Mouse (Mus musculus) left cerebral cortex, adult 6 months (tissue): ENCODE results near the gene Lhx8. TPM values are rescaled to one million over a fixed set of nuclear protein-coding genes. Genes with fewer than 3 reads are reported as not detected.

Experiments
- long read RNA-seq, 2 experiments: library from polyadenylated mRNA; unstranded; transcript quantifications; one replicate each; pipeline ENCODE4 v2.0.0; 2019 to 2020
- polyA plus RNA-seq: library from polyadenylated mRNA; unstranded; fragments of <200 nt; fragmentation: Nextera tagmentation; gene quantifications from 2 replicates; pipeline ENCODE4 v1.2.3, GENCODE M21; 2021

Gene Lhx8
- 0.65 and 0.99 TPM in 2 replicates for polyA plus RNA-seq
- long read RNA-seq, experiment 1, transcript Lhx8-201 (9 exons, 2,076 nt) = major isoform, 7 of 25 reads
- long read RNA-seq, experiment 1, partial matches to known transcripts = 9 of 25 reads
- long read RNA-seq, experiment 1, other reads (novel, unspliced or antisense) = 9 of 25 reads
- long read RNA-seq, experiment 2, partial matches to known transcripts = 0 of 2 reads
- long read RNA-seq, experiment 2, other reads (novel, unspliced or antisense) = 2 of 2 reads

GRCm38 (mm10) chr3:154330181-154331002 is at the start of gene Lhx8:
Gene Lhx8 (minus strand): TSS chr3:154330659.

